Mouse (Mus musculus): ENCODE measurements around the gene Tex13b. TPM values are rescaled to one million over a fixed set of nuclear protein-coding genes. Genes with fewer than 3 reads are reported as not detected.

Tex13b gene
- 0.35 TPM for polyA plus RNA-seq (2017; shearing (Covaris generic))

GRCm38 (mm10) chrX:140813312-140814006 is at the start of gene Tex13b:
Tex13b (minus strand) TSS chrX:140813433.

Other genes starting within 250 kb of the Tex13b start
- gene Tsc22d3, start 212.8 kb downstream of the Tex13b start, polyA plus RNA-seq (2017; shearing (Covaris generic)) = 664 TPM
- gene Mid2, start 148.8 kb downstream of the Tex13b start, polyA plus RNA-seq (2017; shearing (Covaris generic)) = 1.8 TPM
- not detected for gene Vsig1, start 94.2 kb upstream of the Tex13b start, polyA plus RNA-seq (2017; shearing (Covaris generic))
- gene Psmd10, start 143.3 kb upstream of the Tex13b start, polyA plus RNA-seq (2017; shearing (Covaris generic)) = 31.7 TPM
- 31.9 TPM for gene Atg4a, start 143.5 kb upstream of the Tex13b start, polyA plus RNA-seq (2017; shearing (Covaris generic))

Data from effector memory CD4-positive, alpha-beta T cell, adult 7 months (primary cell).